Mouse (Mus musculus) Muller cell, postnatal 12 days (primary cell): ENCODE measurements around the gene Rab8a.
"Not testable (repeated sequence)": the region's sequence is repeated elsewhere in the genome, so short reads cannot be mapped to it uniquely, and the experiment has no call there.

ENCODE experiments used
- DNase-seq: peaks from one replicate; pipeline ENCODE4 v3.0.0-alpha.2; 2015; ENCODE audit errors: inconsistent ontology term

Gene Rab8a

GRCm38 (mm10) chr8:72160707-72161697 lies at the start of gene Rab8a:
Gene Rab8a (plus strand): TSS chr8:72161200.
- peak; percentile 100 for DNase-seq

GRCm38 (mm10) chr8:72112486-72112885 lies 48.5 kb upstream of the Rab8a start:
- DNase-seq: no peak

- no peak for DNase-seq
Observed at GRCm38 (mm10) chr8:72115202-72115601, 45.8 kb upstream of the Rab8a start.

GRCm38 (mm10) chr8:72118616-72119015 lies 42.4 kb upstream of the Rab8a start:
- no peak for DNase-seq

- DNase-seq: not testable (repeated sequence)
Observed at GRCm38 (mm10) chr8:72121486-72121885, 39.5 kb upstream of the Rab8a start.

- no peak for DNase-seq
Observed at GRCm38 (mm10) chr8:72121997-72122396, 39.0 kb upstream of the Rab8a start.

GRCm38 (mm10) chr8:72127834-72128233 lies 33.2 kb upstream of the Rab8a start:
- DNase-seq: no peak

GRCm38 (mm10) chr8:72131251-72131650 lies 29.7 kb upstream of the Rab8a start:
- DNase-seq: no peak

- DNase-seq: no peak
Observed at GRCm38 (mm10) chr8:72131901-72132300, 29.1 kb upstream of the Rab8a start.

GRCm38 (mm10) chr8:72132417-72132816 lies 28.6 kb upstream of the Rab8a start:
- no peak for DNase-seq

- no peak for DNase-seq
Observed at GRCm38 (mm10) chr8:72132891-72133290, 28.1 kb upstream of the Rab8a start.

GRCm38 (mm10) chr8:72133507-72133906 lies 27.5 kb upstream of the Rab8a start:
- DNase-seq: no peak

GRCm38 (mm10) chr8:72134756-72135445 lies 26.1 kb upstream of the Rab8a start, which contains the start of gene Tpm4:
Gene Tpm4 (plus strand): TSS chr8:72134975.
- peak; percentile 92 for DNase-seq

GRCm38 (mm10) chr8:72135446-72136301 lies 25.3 kb upstream of the Rab8a start:
- peak; percentile 84 for DNase-seq

- peak; percentile 94 for DNase-seq
Observed at GRCm38 (mm10) chr8:72136302-72136978, 24.6 kb upstream of the Rab8a start.

GRCm38 (mm10) chr8:72137431-72137830 lies 23.6 kb upstream of the Rab8a start:
- DNase-seq: no peak

GRCm38 (mm10) chr8:72138456-72138855 lies 22.5 kb upstream of the Rab8a start:
- no peak for DNase-seq

GRCm38 (mm10) chr8:72143256-72143824 lies 17.7 kb upstream of the Rab8a start:
- DNase-seq: no peak

- no peak for DNase-seq
Observed at GRCm38 (mm10) chr8:72144345-72144975, 16.5 kb upstream of the Rab8a start.

GRCm38 (mm10) chr8:72145511-72145910 lies 15.5 kb upstream of the Rab8a start:
- no peak for DNase-seq
